Mouse (Mus musculus) ES-CJ7 (cell line): ENCODE measurements around the gene Zer1.
"Not testable (repeated sequence)": the region's sequence is repeated elsewhere in the genome, so short reads cannot be mapped to it uniquely, and the experiment has no call there.

Source experiments
- DNase-seq: peaks from one replicate; pipeline ENCODE4 v3.0.0; 2011; ENCODE audit warnings: low read depth, low spot score

Gene Zer1

GRCm38 (mm10) chr2:30077502-30078348, 46.7 kb downstream of the Zer1 start, which contains the start of gene Pkn3:
Pkn3 (plus strand) TSS chr2:30077684.
- DNase-seq: peak; percentile 94

- no peak for DNase-seq
These were observed 47.4 kb downstream of the Zer1 start for GRCm38 (mm10) chr2:30076959-30077358.

- no peak for DNase-seq
These were observed 47.9 kb downstream of the Zer1 start for GRCm38 (mm10) chr2:30076439-30076838.

- DNase-seq: no peak
These were observed 48.8 kb downstream of the Zer1 start for GRCm38 (mm10) chr2:30075625-30076024.

- no peak for DNase-seq
These were observed 51.1 kb downstream of the Zer1 start for GRCm38 (mm10) chr2:30073285-30073684.

GRCm38 (mm10) chr2:30072875-30073274, 51.5 kb downstream of the Zer1 start:
- DNase-seq: no peak

GRCm38 (mm10) chr2:30067962-30068361, 56.4 kb downstream of the Zer1 start:
- DNase-seq: no peak

GRCm38 (mm10) chr2:30067031-30067888, 57.1 kb downstream of the Zer1 start:
- DNase-seq: no peak

- peak; percentile 94 for DNase-seq
These were observed 58.1 kb downstream of the Zer1 start for GRCm38 (mm10) chr2:30066046-30066901.

- no peak for DNase-seq
These were observed 60.1 kb downstream of the Zer1 start for GRCm38 (mm10) chr2:30064298-30064697.

- DNase-seq: no peak
These were observed 60.6 kb downstream of the Zer1 start for GRCm38 (mm10) chr2:30063791-30064190.

GRCm38 (mm10) chr2:30063235-30063634, 61.1 kb downstream of the Zer1 start:
- peak; percentile 68 for DNase-seq

- peak; percentile 87 for DNase-seq
These were observed 61.9 kb downstream of the Zer1 start for GRCm38 (mm10) chr2:30062249-30063093.

- peak; percentile 99 for DNase-seq
These were observed 62.9 kb downstream of the Zer1 start for GRCm38 (mm10) chr2:30061215-30062166.

GRCm38 (mm10) chr2:30058418-30058817, 66.0 kb downstream of the Zer1 start:
- peak; percentile 91 for DNase-seq

GRCm38 (mm10) chr2:30057223-30057904, 67.0 kb downstream of the Zer1 start, which contains the start of gene Set:
Set (plus strand) TSS chr2:30057378.
- peak; percentile 93 for DNase-seq

- DNase-seq: no peak
These were observed 67.6 kb downstream of the Zer1 start for GRCm38 (mm10) chr2:30056736-30057135.

- DNase-seq: not testable (repeated sequence)
These were observed 69.1 kb downstream of the Zer1 start for GRCm38 (mm10) chr2:30055310-30055709.
